Mouse (Mus musculus): ENCODE results near the gene Sppl3.

- TF ChIP-seq CTCF (IDR thresholded peaks at IDR 0.05; ENCODE audit: borderline replicate concordance, control insufficient read depth, extremely low read depth, insufficient read depth, low read length, poor library complexity), result no peak
- TF ChIP-seq POLR2A (IDR thresholded peaks at IDR 0.05; ENCODE audit: control insufficient read depth, extremely low read depth, insufficient read depth, low read length, poor library complexity), result no peak
Observed at GRCm38 (mm10) chr5:115009961-115010360, 976 bp upstream of the Sppl3 start.
